Mouse (Mus musculus) spleen, adult 2 months (tissue): Measurements from ENCODE around the gene Srsf12. TPM values are rescaled to one million over a fixed set of nuclear protein-coding genes. Genes with fewer than 3 reads are reported as not detected.

Experiments
- DNase-seq, 2 experiments: peaks; one replicate each; pipeline versions ENCODE4 v3.0.0 to v3.0.0-alpha.2; 2012 to 2021; ENCODE audit warnings: low spot score in 2 of 2, low read depth in 1 of 2
- H3K27ac ChIP-seq: fragments of 200-500 bp; 2 replicates; pipeline ENCODE4 v1.5.1; 2012; ENCODE audit warnings: low read length, inconsistent platforms; ENCODE audit not compliant: insufficient read depth
- H3K27me3 ChIP-seq: fragments of 200-500 bp; 2 replicates; pipeline ENCODE4 v1.6.1; 2012; ENCODE audit warnings: mild to moderate bottlenecking, moderate library complexity, low read length, inconsistent platforms; ENCODE audit not compliant: control insufficient read depth, insufficient read depth
- H3K36me3 ChIP-seq: fragments of 200-500 bp; 2 replicates; pipeline ENCODE4 v1.6.1; 2012; ENCODE audit warnings: mild to moderate bottlenecking, low read length, inconsistent platforms; ENCODE audit not compliant: control insufficient read depth, insufficient read depth
- H3K4me1 ChIP-seq: fragments of 200-500 bp; 2 replicates; pipeline ENCODE4 v1.6.1; 2011; ENCODE audit warnings: inconsistent platforms; ENCODE audit not compliant: control insufficient read depth, insufficient read depth, insufficient read length
- H3K4me3 ChIP-seq: fragments of 200-500 bp; 2 replicates; pipeline ENCODE4 v1.5.1; 2011; ENCODE audit warnings: mild to moderate bottlenecking, inconsistent platforms; ENCODE audit not compliant: insufficient read depth, insufficient read length; ENCODE audit errors: extremely low read depth
- CTCF ChIP-seq: fragments of 200-500 bp; IDR thresholded peaks from 2 replicates; pipeline ENCODE4 v1.5.1; 2011; ENCODE audit warnings: mild to moderate bottlenecking, inconsistent platforms; ENCODE audit not compliant: insufficient read depth, insufficient read length, insufficient replicate concordance; ENCODE audit errors: extremely low read depth
- POLR2A ChIP-seq: fragments of 200-500 bp; IDR thresholded peaks from 2 replicates; pipeline ENCODE4 v1.6.1; 2011; ENCODE audit warnings: low read depth, low read length, inconsistent platforms
- WGBS: fragments of 180-500 bp; shearing (Covaris S2); methylation state at CpG from one replicate; pipeline ENCODE4 v1.1.7; 2018; 5-methylcytosine and 5-hydroxymethylcytosine counted together
- polyA plus RNA-seq: library from polyadenylated mRNA; depleted of rRNA; stranded (reverse); fragments of >200 nt; gene quantifications from 2 replicates; pipeline ENCODE4 v1.2.3, GENCODE M21; 2012

Srsf12 gene
- polyA plus RNA-seq, 1 experiment: 0.30 TPM

DNA sequence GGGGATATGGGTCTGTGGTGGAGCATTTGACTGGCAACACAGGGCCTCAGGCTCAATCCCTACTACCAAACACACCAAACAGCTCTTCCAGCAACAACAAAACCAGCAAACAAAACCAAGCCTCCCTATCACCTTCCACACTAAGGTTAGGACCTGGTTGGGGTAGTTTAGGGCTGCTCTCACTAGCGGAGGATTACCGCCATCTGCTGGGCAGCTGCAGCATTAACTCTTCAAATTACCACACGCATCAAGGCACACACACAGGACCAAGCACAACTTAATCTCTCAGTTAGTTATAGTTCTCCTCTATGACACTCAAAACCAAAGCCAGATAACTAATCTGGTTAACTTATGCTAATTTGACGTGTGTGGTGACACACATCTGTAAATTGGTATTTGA lies 4.1 kb upstream of the Srsf12 start:
- peaks cover 9% of the 10 kb centered on the region for H3K27me3 ChIP-seq
- 21% methylated on average over 4 of the region's 4 CpGs for WGBS
- peak; percentile 51; the same call in 1 of the 2 replicates for TF ChIP-seq CTCF
- TF ChIP-seq POLR2A: no peak
- DNase-seq: peak in 1 of 2 experiments; percentile 35
- H3K4me3 ChIP-seq: no peak overlapping the region
- H3K36me3 ChIP-seq: no peaks in the 10 kb centered on the region
- no peak overlapping the region for H3K27ac ChIP-seq
- peaks cover 5% of the 10 kb centered on the region for H3K4me1 ChIP-seq

GRCm38 (mm10) chr4:33207551-33207950 lies 1.2 kb upstream of the Srsf12 start:
- WGBS: 70% methylated on average over 2 of the region's 2 CpGs
- DNase-seq: no peak
- Histone ChIP-seq H3K4me1 (peaks cover 5% of the 10 kb centered on the region), H3K4me3 (no peak overlapping the region), H3K27ac (no peak overlapping the region), H3K27me3 (peaks cover 9% of the 10 kb centered on the region), H3K36me3 (no peaks in the 10 kb centered on the region)
- TF ChIP-seq CTCF (no peak), POLR2A (no peak)

DNA sequence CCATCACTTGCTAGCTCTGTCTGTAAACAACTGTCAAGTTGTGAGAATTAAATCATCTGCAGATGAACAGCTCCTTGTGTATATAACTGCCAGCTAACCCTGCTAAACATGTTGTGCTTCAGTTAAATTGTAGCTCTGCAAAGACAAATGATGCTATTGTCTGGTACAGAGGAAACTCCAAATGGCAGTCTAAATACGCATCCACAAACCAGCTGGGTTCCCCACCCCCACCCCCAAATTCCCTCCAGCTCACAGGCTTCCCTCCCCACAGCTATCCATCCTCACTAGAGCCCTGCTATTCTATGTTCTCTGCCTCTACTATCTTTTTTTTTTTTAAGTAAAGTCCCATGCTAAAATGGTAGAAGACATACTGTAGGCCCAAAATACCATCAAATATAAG lies 13.1 kb downstream of the Srsf12 start:
- TF ChIP-seq CTCF (no peak), POLR2A (no peak)

DNA sequence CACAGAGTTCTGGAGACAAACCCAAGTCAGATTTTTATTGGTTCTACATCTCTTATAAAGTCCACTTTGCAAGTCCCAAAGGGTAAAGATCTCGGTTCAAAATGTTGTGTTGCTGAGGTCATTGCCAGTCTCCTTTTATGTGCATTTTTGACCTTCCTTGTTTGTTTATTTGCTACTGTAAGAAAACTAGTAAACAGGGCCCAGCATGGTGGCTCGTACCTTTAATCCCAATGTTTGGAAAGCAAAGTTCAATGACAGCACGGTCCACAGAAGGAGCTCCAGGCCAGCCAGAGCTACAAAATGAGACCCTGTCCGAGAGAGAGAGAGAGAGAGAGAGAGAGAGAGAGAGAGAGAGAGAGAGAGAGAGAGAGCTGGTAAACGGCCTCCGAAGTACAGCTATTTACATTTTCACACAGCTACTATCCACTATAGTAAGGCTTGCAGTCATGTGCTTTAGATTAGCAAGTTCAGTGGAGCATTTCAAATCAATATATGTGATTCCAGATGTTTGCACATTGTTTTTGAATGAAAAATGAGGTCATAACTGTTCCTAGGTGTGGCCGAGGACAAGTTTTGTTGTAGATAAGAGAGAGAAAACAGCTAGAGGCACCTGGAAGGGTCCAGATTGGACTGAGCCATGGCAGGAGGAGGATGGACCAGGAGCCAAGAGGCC lies 15.3 kb downstream of the Srsf12 start:
- Histone ChIP-seq H3K27ac (no peak overlapping the region), H3K27me3 (no peaks in the 10 kb centered on the region)

More for the DNA sequence above, 13.1 kb downstream of the Srsf12 start:
- no peak for DNase-seq
- Histone ChIP-seq H3K4me3 (no peak overlapping the region), H3K27ac (no peak overlapping the region), H3K27me3 (no peaks in the 10 kb centered on the region), H3K36me3 (no peaks in the 10 kb centered on the region), H3K4me1 (no peaks in the 10 kb centered on the region)
- WGBS: 90% methylated on average over 1 of the region's 1 CpGs

DNA sequence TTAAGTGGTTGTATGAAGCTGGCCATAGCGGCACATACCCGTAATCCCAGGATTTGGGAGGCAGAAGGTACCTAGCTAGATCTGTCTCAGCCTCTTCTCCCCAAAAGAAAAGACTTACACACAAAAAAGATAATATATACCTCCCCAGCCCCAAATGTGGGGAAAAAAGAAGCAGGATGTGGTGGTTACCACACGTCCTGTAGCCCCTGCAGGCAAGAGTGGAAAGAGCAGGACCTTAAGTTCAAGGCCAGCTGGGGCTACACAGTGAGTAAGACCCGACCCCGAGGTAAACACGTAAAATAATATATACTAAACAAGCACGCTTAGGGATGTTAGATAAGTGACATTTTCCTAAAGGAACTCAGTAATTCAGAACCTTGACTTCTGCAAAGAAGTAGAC lies 18.4 kb downstream of the Srsf12 start:
- no peaks in the 10 kb centered on the region for H3K27me3 ChIP-seq
- H3K27ac ChIP-seq: no peak overlapping the region
- 65% methylated on average over 7 of the region's 7 CpGs for WGBS
- no peak overlapping the region for H3K4me3 ChIP-seq
- no peaks in the 10 kb centered on the region for H3K4me1 ChIP-seq
- no peaks in the 10 kb centered on the region for H3K36me3 ChIP-seq
- no peak for TF ChIP-seq CTCF
- no peak for TF ChIP-seq POLR2A
- no peak for DNase-seq

More for the DNA sequence above, 15.3 kb downstream of the Srsf12 start:
- WGBS: 82% methylated on average over 7 of the region's 7 CpGs
- DNase-seq: no peak
- H3K4me3 ChIP-seq: no peak overlapping the region
- no peaks in the 10 kb centered on the region for H3K36me3 ChIP-seq
- TF ChIP-seq CTCF: no peak
- no peak for TF ChIP-seq POLR2A
- no peaks in the 10 kb centered on the region for H3K4me1 ChIP-seq

DNA sequence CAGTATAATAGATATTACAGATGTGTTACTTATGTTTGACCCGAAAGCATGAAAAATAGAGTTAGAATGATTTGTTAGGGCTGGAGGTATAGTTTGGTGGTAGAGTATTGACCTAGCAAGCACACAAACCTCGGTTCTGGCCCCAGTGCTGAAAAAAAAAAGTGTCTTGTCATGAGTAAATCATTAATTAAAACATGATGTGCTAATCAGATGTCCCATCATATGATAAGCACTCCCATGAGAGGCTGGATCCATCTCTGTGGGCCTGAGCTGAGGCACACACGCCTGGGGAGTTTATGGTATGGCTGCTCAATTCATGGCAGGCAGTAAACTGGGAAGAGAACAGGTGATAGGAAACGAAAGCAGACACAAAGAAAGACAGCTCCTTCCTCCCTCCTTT lies 20.8 kb downstream of the Srsf12 start:
- H3K36me3 ChIP-seq: no peaks in the 10 kb centered on the region
- TF ChIP-seq CTCF (no peak), POLR2A (no peak)
- H3K27ac ChIP-seq: no peak overlapping the region
- WGBS: 73% methylated on average over 4 of the region's 4 CpGs
- H3K27me3 ChIP-seq: no peaks in the 10 kb centered on the region
- H3K4me1 ChIP-seq: no peaks in the 10 kb centered on the region
- H3K4me3 ChIP-seq: no peak overlapping the region
- DNase-seq: no peak

- Histone ChIP-seq H3K27me3 (no peaks in the 10 kb centered on the region), H3K36me3 (no peaks in the 10 kb centered on the region), H3K27ac (no peak overlapping the region), H3K4me1 (no peaks in the 10 kb centered on the region; the same call in 1 of the 2 replicates), H3K4me3 (no peak overlapping the region)
- 93% methylated on average over 18 of the region's 18 CpGs for WGBS
- DNase-seq: no peak
- TF ChIP-seq CTCF (no peak), POLR2A (no peak)
Observed at GRCm38 (mm10) chr4:33230881-33231280, 22.1 kb downstream of the Srsf12 start.

DNA sequence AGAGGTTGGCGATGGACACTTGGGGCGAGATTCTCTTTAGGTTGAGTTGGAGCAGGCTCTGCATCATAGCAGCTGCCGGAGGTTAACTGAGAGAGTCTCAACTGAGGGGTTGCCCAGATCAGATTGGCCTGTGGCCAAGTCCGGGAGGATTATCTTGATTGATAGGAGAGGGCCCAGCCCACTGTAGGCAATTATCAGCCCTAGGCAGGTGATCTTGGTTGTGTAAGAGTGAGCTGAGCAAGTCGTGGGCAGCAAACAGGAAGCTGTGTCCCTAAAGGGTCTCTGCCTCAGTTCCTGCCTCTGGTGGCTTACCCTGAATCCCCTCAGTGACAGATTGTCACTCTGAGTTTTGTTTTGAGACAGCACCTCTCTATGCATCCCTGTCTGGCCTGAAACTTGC lies 33.7 kb downstream of the Srsf12 start:
- no peak overlapping the region for H3K4me3 ChIP-seq
- WGBS: 61% methylated on average over 5 of the region's 5 CpGs
- no peak overlapping the region for H3K27ac ChIP-seq
- DNase-seq: no peak
- no peaks in the 10 kb centered on the region for H3K27me3 ChIP-seq
- H3K36me3 ChIP-seq: peaks cover 20% of the 10 kb centered on the region
- no peak for TF ChIP-seq CTCF
- TF ChIP-seq POLR2A: no peak
- peaks cover 6% of the 10 kb centered on the region for H3K4me1 ChIP-seq
